Mouse (Mus musculus): ENCODE measurements around the gene Cacybp. TPM values are rescaled to one million over a fixed set of nuclear protein-coding genes. Genes with fewer than 3 reads are reported as not detected.

Cacybp gene
- polyA plus RNA-seq, 1 experiment from 2014 or later, result 237 TPM

GRCm38 (mm10) chr1:160240091-160240490 is 27.4 kb upstream of the Cacybp start:
- H3K27ac ChIP-seq, result no peak overlapping the region
- H3K27me3 ChIP-seq (ENCODE audit: insufficient read depth, poor library complexity, severe bottlenecking), result no peaks in the 10 kb centered on the region
- 93% methylated on average over 2 of the region's 2 CpGs for WGBS
- no peak overlapping the region for H3K4me3 ChIP-seq
- no peak for DNase-seq (ENCODE audit: low spot score)
- H3K9me3 ChIP-seq, result 0 out of 2 replicates have a peak, but pooled peaks cover 3% of the 10 kb centered on the region
- H3K4me1 ChIP-seq (replicated peaks), result no peaks in the 10 kb centered on the region
- no peaks in the 10 kb centered on the region for H3K36me3 ChIP-seq

GRCm38 (mm10) chr1:160238852-160239443 is 26.3 kb upstream of the Cacybp start:
- no peaks in the 10 kb centered on the region for H3K36me3 ChIP-seq
- WGBS, result 89% methylated on average over 1 of the region's 1 CpGs
- no peak overlapping the region for H3K4me3 ChIP-seq
- H3K9me3 ChIP-seq, result 0 out of 2 replicates have a peak, but pooled peaks cover 3% of the 10 kb centered on the region
- no peaks in the 10 kb centered on the region for H3K4me1 ChIP-seq (replicated peaks)
- no peak overlapping the region for H3K27ac ChIP-seq
- no peak for DNase-seq (ENCODE audit: low spot score)
- H3K27me3 ChIP-seq (ENCODE audit: insufficient read depth, poor library complexity, severe bottlenecking), result no peaks in the 10 kb centered on the region

- Histone ChIP-seq H3K27me3 (ENCODE audit: insufficient read depth, poor library complexity, severe bottlenecking) (no peaks in the 10 kb centered on the region), H3K4me1 (replicated peaks) (no peaks in the 10 kb centered on the region), H3K36me3 (no peaks in the 10 kb centered on the region), H3K9me3 (0 out of 2 replicates have a peak, but pooled peaks cover 3% of the 10 kb centered on the region), H3K4me3 (no peak overlapping the region), H3K27ac (no peak overlapping the region)
- DNase-seq (ENCODE audit: low spot score), result no peak
- WGBS, result 97% methylated on average over 2 of the region's 2 CpGs
These were observed 25.3 kb upstream of the Cacybp start for GRCm38 (mm10) chr1:160237981-160238380.

GRCm38 (mm10) chr1:160233921-160234320 is 21.2 kb upstream of the Cacybp start:
- H3K4me3 ChIP-seq, result no peak overlapping the region
- no peaks in the 10 kb centered on the region for H3K36me3 ChIP-seq
- no peaks in the 10 kb centered on the region for H3K27me3 ChIP-seq (ENCODE audit: insufficient read depth, poor library complexity, severe bottlenecking)
- H3K4me1 ChIP-seq (replicated peaks), result no peaks in the 10 kb centered on the region
- no peaks in the 10 kb centered on the region for H3K9me3 ChIP-seq
- DNase-seq (ENCODE audit: low spot score), result no peak
- H3K27ac ChIP-seq, result no peak overlapping the region

- DNase-seq (ENCODE audit: low spot score), result no peak
- 86% methylated on average over 3 of the region's 3 CpGs for WGBS
- Histone ChIP-seq H3K36me3 (no peaks in the 10 kb centered on the region), H3K4me1 (replicated peaks) (no peaks in the 10 kb centered on the region), H3K27ac (no peak overlapping the region), H3K4me3 (no peak overlapping the region), H3K27me3 (ENCODE audit: insufficient read depth, poor library complexity, severe bottlenecking) (no peaks in the 10 kb centered on the region), H3K9me3 (no peaks in the 10 kb centered on the region)
These were observed 19.4 kb upstream of the Cacybp start for GRCm38 (mm10) chr1:160232113-160232512.

GRCm38 (mm10) chr1:160231013-160231412 is 18.3 kb upstream of the Cacybp start:
- DNase-seq (ENCODE audit: low spot score), result no peak
- Histone ChIP-seq H3K27ac (no peak overlapping the region), H3K9me3 (no peaks in the 10 kb centered on the region), H3K27me3 (ENCODE audit: insufficient read depth, poor library complexity, severe bottlenecking) (no peaks in the 10 kb centered on the region), H3K4me1 (replicated peaks) (no peaks in the 10 kb centered on the region), H3K4me3 (no peak overlapping the region), H3K36me3 (no peaks in the 10 kb centered on the region)
- WGBS, result 72% methylated on average over 4 of the region's 4 CpGs

GRCm38 (mm10) chr1:160227850-160228249 is 15.2 kb upstream of the Cacybp start:
- H3K36me3 ChIP-seq, result no peaks in the 10 kb centered on the region
- no peak for DNase-seq (ENCODE audit: low spot score)
- H3K4me1 ChIP-seq (replicated peaks), result no peaks in the 10 kb centered on the region
- H3K27me3 ChIP-seq (ENCODE audit: insufficient read depth, poor library complexity, severe bottlenecking), result no peaks in the 10 kb centered on the region
- no peak overlapping the region for H3K4me3 ChIP-seq
- H3K9me3 ChIP-seq, result no peaks in the 10 kb centered on the region
- no peak overlapping the region for H3K27ac ChIP-seq

- Histone ChIP-seq H3K4me3 (no peak overlapping the region), H3K27ac (no peak overlapping the region), H3K4me1 (replicated peaks) (no peaks in the 10 kb centered on the region), H3K36me3 (no peaks in the 10 kb centered on the region), H3K9me3 (no peaks in the 10 kb centered on the region), H3K27me3 (ENCODE audit: insufficient read depth, poor library complexity, severe bottlenecking) (no peaks in the 10 kb centered on the region)
- no peak for DNase-seq (ENCODE audit: low spot score)
- WGBS, result 88% methylated on average over 4 of the region's 4 CpGs
These were observed 14.5 kb upstream of the Cacybp start for GRCm38 (mm10) chr1:160227196-160227595.

GRCm38 (mm10) chr1:160224093-160224492 is 11.4 kb upstream of the Cacybp start:
- H3K9me3 ChIP-seq, result no peaks in the 10 kb centered on the region
- no peak overlapping the region for H3K27ac ChIP-seq
- H3K36me3 ChIP-seq, result no peaks in the 10 kb centered on the region
- no peaks in the 10 kb centered on the region for H3K27me3 ChIP-seq (ENCODE audit: insufficient read depth, poor library complexity, severe bottlenecking)
- no peak for DNase-seq (ENCODE audit: low spot score)
- no peaks in the 10 kb centered on the region for H3K4me1 ChIP-seq (replicated peaks)
- 79% methylated on average over 2 of the region's 2 CpGs for WGBS
- no peak overlapping the region for H3K4me3 ChIP-seq

GRCm38 (mm10) chr1:160217898-160218297 is 5.2 kb upstream of the Cacybp start:
- H3K4me1 ChIP-seq (replicated peaks), result peaks cover 8% of the 10 kb centered on the region; the same call in 1 of the 2 replicates
- WGBS, result 88% methylated on average over 3 of the region's 3 CpGs
- no peaks in the 10 kb centered on the region for H3K9me3 ChIP-seq
- no peak for DNase-seq (ENCODE audit: low spot score)
- H3K27ac ChIP-seq, result no peak overlapping the region
- H3K27me3 ChIP-seq (ENCODE audit: insufficient read depth, poor library complexity, severe bottlenecking), result no peaks in the 10 kb centered on the region
- H3K36me3 ChIP-seq, result no peaks in the 10 kb centered on the region
- H3K4me3 ChIP-seq, result no peak overlapping the region

GRCm38 (mm10) chr1:160214171-160214570 is 1.5 kb upstream of the Cacybp start:
- H3K27ac ChIP-seq, result peak overlapping the region; percentile 98; the same call in 1 of the 2 replicates
- H3K9me3 ChIP-seq, result no peaks in the 10 kb centered on the region
- H3K27me3 ChIP-seq (ENCODE audit: insufficient read depth, poor library complexity, severe bottlenecking), result no peaks in the 10 kb centered on the region
- 62% methylated on average over 7 of the region's 7 CpGs for WGBS
- peak overlapping the region; percentile 88 for H3K4me3 ChIP-seq
- peak; percentile 12 for DNase-seq (ENCODE audit: low spot score)
- peaks cover 28% of the 10 kb centered on the region for H3K4me1 ChIP-seq (replicated peaks)
- H3K36me3 ChIP-seq, result no peaks in the 10 kb centered on the region

GRCm38 (mm10) chr1:160212123-160212691 is 468 bp downstream of the Cacybp start:
- Histone ChIP-seq H3K4me1 (replicated peaks) (peaks cover 28% of the 10 kb centered on the region), H3K4me3 (peak overlapping the region; percentile 88), H3K9me3 (no peaks in the 10 kb centered on the region), H3K27ac (peak overlapping the region; percentile 98), H3K27me3 (ENCODE audit: insufficient read depth, poor library complexity, severe bottlenecking) (no peaks in the 10 kb centered on the region), H3K36me3 (peaks cover 12% of the 10 kb centered on the region)
- DNase-seq (ENCODE audit: low spot score), result no peak
- WGBS, result under 1% methylated on average over 45 of the region's 45 CpGs

- peaks cover 18% of the 10 kb centered on the region for H3K36me3 ChIP-seq
- H3K27ac ChIP-seq, result peak overlapping the region; percentile 98
- H3K4me3 ChIP-seq, result peak overlapping the region; percentile 88
- H3K4me1 ChIP-seq (replicated peaks), result peaks cover 28% of the 10 kb centered on the region
- WGBS, result 4% methylated on average over 8 of the region's 8 CpGs
- H3K27me3 ChIP-seq (ENCODE audit: insufficient read depth, poor library complexity, severe bottlenecking), result no peaks in the 10 kb centered on the region
- no peaks in the 10 kb centered on the region for H3K9me3 ChIP-seq
- no peak for DNase-seq (ENCODE audit: low spot score)
These were observed 1.0 kb downstream of the Cacybp start for GRCm38 (mm10) chr1:160211597-160212122.

All from hindbrain, embryonic 10.5 days (tissue).